Mouse (Mus musculus) midbrain, embryonic 10.5 days (tissue): ENCODE results near the gene Akap9. TPM values are rescaled to one million over a fixed set of nuclear protein-coding genes. Genes with fewer than 3 reads are reported as not detected.
"Not testable (repeated sequence)": the region's sequence is repeated elsewhere in the genome, so short reads cannot be mapped to it uniquely, and the experiment has no call there.

ENCODE experiments used
- DNase-seq: peaks from one replicate; pipeline ENCODE4 v3.0.0-alpha.2; 2017; ENCODE audit warnings: low spot score
- H3K27ac ChIP-seq: fragments of 300-500 bp; sonication (generic); replicated peaks from 2 replicates; pipeline ENCODE4 v1.5.1; 2016; ENCODE audit warnings: mild to moderate bottlenecking
- H3K27me3 ChIP-seq: fragments of 300-500 bp; sonication (generic); 2 replicates; pipeline ENCODE4 v1.6.1; 2016; ENCODE audit warnings: low read depth, mild to moderate bottlenecking; ENCODE audit not compliant: poor library complexity, severe bottlenecking
- H3K36me3 ChIP-seq: fragments of 300-500 bp; sonication (generic); 2 replicates; pipeline ENCODE4 v1.6.1; 2016; ENCODE audit warnings: mild to moderate bottlenecking, moderate library complexity
- H3K4me1 ChIP-seq: fragments of 300-500 bp; sonication (generic); 2 replicates; pipeline ENCODE4 v1.6.1; 2016
- H3K4me3 ChIP-seq: fragments of 300-500 bp; sonication (generic); 2 replicates; pipeline ENCODE4 v1.5.1; 2016; ENCODE audit warnings: mild to moderate bottlenecking, moderate library complexity
- H3K9me3 ChIP-seq: fragments of 300-500 bp; sonication (generic); replicated peaks from 2 replicates; pipeline ENCODE4 v1.6.1; 2016; ENCODE audit warnings: mild to moderate bottlenecking
- WGBS: fragments of 180-500 bp; shearing (Covaris S2); methylation state at CpG from one replicate; pipeline ENCODE4 v1.1.7; 2016; 5-methylcytosine and 5-hydroxymethylcytosine counted together
- polyA plus RNA-seq: library from polyadenylated mRNA; unstranded; fragments of >200 nt; fragmentation: Nextera tagmentation; extraction: Ambion mirVana; gene quantifications from 2 replicates; pipeline ENCODE4 v1.2.1, GENCODE M21; 2016

Akap9 gene
- polyA plus RNA-seq, 1 experiment from 2014 or later, result 128 TPM

- Histone ChIP-seq H3K36me3 (peaks cover 75% of the 10 kb centered on the region), H3K9me3 (no peaks in the 10 kb centered on the region), H3K4me1 (no peaks in the 10 kb centered on the region), H3K4me3 (no peak overlapping the region), H3K27me3 (no peaks in the 10 kb centered on the region), H3K27ac (no peak overlapping the region)
- 95% methylated on average over 8 of the region's 8 CpGs for WGBS
- no peak for DNase-seq
These were observed 48.3 kb downstream of the Akap9 start for GRCm38 (mm10) chr5:3976111-3976510.

- H3K27ac ChIP-seq, result no peak overlapping the region
- H3K36me3 ChIP-seq, result peaks cover 64% of the 10 kb centered on the region
- 95% methylated on average over 4 of the region's 4 CpGs for WGBS
- no peaks in the 10 kb centered on the region for H3K4me1 ChIP-seq
- DNase-seq, result no peak
- no peaks in the 10 kb centered on the region for H3K9me3 ChIP-seq
- H3K4me3 ChIP-seq, result no peak overlapping the region
- no peaks in the 10 kb centered on the region for H3K27me3 ChIP-seq
These were observed 50.0 kb downstream of the Akap9 start for GRCm38 (mm10) chr5:3977904-3978303.

DNA sequence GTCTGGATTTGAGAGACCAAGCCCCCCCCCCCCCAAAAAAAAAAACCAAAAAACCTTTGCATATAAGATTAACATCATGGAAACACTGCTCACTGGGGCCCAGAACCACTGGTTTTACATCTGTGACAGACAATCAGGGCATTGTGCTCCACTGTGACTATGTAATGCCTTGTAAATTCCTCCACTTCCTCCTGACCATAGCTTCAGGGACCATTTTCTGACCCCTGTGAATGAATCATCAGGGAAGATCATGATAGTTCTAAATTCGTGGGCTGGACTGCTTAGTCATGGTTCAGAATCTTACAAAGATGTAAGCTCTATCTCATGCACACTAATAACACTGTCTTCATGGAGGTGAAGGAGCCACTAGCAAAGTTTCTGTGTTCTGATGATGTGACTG lies 61.8 kb downstream of the Akap9 start:
- H3K4me1 ChIP-seq, result no peaks in the 10 kb centered on the region
- DNase-seq, result no peak
- no peaks in the 10 kb centered on the region for H3K9me3 ChIP-seq
- no peak overlapping the region for H3K4me3 ChIP-seq
- WGBS, result 85% methylated on average over 1 of the region's 1 CpGs
- no peak overlapping the region for H3K27ac ChIP-seq
- no peaks in the 10 kb centered on the region for H3K27me3 ChIP-seq
- H3K36me3 ChIP-seq, result peaks cover 52% of the 10 kb centered on the region

DNA sequence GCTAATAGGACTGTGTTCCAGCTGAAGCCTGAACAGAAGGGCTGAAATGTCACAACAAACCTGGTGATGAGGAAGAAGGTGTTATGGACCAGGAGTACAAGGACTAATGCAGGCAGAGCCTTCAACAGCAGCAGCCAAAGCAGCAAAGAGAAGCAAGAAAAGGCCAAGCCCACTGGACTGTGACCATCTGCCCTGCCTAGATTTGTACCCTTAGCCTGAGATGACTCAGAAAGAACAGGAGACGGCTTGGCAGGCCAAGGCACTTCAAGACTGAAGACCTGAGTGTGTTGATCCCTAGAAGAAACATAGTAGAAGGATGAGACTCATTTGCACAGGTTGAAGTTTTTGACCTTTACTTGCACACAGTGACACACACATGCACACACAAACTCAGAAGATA lies 62.6 kb downstream of the Akap9 start:
- Histone ChIP-seq H3K9me3 (no peaks in the 10 kb centered on the region), H3K27me3 (no peaks in the 10 kb centered on the region), H3K36me3 (peaks cover 52% of the 10 kb centered on the region), H3K4me1 (no peaks in the 10 kb centered on the region), H3K4me3 (no peak overlapping the region), H3K27ac (no peak overlapping the region)
- DNase-seq, result no peak
- 91% methylated on average over 1 of the region's 1 CpGs for WGBS

DNA sequence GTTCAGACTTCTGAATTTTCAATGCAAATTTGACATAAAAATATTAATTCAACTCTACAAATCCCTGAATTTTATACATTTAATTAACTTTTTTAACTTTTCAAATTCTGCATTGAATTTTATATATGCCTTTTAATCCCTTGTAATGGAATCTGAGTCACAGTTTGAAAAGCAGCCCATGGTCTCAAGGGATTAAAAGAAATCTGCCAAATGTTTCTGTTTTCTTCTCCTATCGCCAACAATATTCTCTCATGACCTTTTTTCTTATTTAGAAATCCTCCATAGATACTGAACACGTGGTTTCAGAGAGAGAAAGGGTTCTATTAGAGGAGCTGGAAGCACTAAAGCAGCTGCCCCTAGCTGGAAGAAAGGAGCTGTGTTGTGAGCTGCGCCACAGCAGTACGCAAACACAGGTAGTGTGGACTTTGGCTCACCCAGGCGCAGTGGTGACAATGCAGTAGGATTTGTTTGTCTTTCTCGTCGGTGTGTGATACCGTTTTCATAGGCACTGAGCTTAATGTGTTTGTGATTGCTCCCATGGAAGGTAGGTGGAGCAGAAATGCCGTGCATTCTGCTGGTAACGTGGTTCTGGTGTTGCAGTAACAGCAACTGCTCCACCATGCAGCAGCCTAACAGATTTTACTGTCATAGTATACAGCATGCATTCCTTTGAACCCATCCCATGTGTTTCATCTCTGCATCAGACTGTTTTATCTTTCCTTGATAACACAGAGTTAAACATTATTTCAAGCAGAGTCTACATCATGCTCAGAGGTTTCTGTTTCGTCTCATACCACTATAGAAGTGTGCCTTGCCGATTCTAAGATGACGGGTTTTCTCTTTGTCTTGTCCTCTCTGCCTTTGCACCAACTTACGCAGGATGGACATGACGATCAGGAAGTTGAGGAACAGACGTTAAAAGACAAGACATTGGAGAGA lies 76.9 kb downstream of the Akap9 start:
- Histone ChIP-seq H3K4me1 (no peaks in the 10 kb centered on the region), H3K36me3 (peaks cover 62% of the 10 kb centered on the region), H3K4me3 (no peak overlapping the region), H3K9me3 (no peaks in the 10 kb centered on the region), H3K27ac (no peak overlapping the region), H3K27me3 (no peaks in the 10 kb centered on the region)
- no peak for DNase-seq
- WGBS, result 92% methylated on average over 16 of the region's 16 CpGs

- no peaks in the 10 kb centered on the region for H3K4me1 ChIP-seq
- DNase-seq, result no peak
- H3K27me3 ChIP-seq, result no peaks in the 10 kb centered on the region
- H3K36me3 ChIP-seq, result peaks cover 67% of the 10 kb centered on the region
- H3K9me3 ChIP-seq, result no peaks in the 10 kb centered on the region
- H3K27ac ChIP-seq, result no peak overlapping the region
- no peak overlapping the region for H3K4me3 ChIP-seq
- WGBS, result 89% methylated on average over 3 of the region's 3 CpGs
These were observed 78.8 kb downstream of the Akap9 start for GRCm38 (mm10) chr5:4006606-4007005.

DNA sequence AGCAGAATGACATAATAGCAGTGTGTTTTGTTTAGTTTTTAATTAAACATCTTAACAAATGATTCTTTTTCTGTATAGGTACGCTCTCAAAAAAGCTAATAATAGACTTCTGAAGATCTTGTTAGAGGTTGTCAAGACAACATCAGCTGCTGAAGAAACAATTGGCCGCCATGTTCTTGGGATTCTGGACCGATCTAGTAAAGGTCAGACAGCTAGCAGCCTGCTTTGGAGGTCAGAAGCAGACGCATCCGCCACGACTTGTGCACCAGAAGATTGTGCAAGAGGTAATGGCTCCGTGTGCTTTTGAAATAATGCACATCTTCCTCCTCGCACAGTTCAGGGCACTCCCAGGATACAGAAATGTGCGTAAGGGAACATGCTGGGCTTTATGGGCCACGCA lies 80.4 kb downstream of the Akap9 start:
- H3K27ac ChIP-seq, result no peak overlapping the region
- 92% methylated on average over 10 of the region's 10 CpGs for WGBS
- no peaks in the 10 kb centered on the region for H3K4me1 ChIP-seq
- H3K9me3 ChIP-seq, result no peaks in the 10 kb centered on the region
- DNase-seq, result no peak
- H3K36me3 ChIP-seq, result peaks cover 78% of the 10 kb centered on the region
- H3K27me3 ChIP-seq, result no peaks in the 10 kb centered on the region
- no peak overlapping the region for H3K4me3 ChIP-seq

DNA sequence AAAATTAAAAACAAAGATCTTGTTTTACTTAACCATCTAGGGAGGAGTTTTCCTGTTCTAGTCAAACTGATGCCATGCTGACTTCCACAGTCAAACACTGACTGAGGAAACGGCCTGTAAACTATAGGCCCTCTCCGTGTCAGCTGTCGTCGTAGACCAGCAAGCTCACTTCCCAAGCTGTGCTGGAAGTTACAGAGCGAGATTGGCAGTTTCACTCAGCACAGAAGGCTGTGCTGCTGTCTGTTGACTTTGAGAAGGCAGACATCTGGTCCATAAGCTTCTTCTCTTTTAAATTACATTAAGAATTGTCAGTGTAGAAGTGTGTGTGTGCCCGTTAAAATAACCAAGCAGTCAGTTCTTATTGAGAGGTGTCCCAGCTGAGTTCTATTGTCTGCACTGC lies 81.7 kb downstream of the Akap9 start:
- no peak for DNase-seq
- H3K36me3 ChIP-seq, result peaks cover 82% of the 10 kb centered on the region
- WGBS, result 90% methylated on average over 6 of the region's 6 CpGs

DNA sequence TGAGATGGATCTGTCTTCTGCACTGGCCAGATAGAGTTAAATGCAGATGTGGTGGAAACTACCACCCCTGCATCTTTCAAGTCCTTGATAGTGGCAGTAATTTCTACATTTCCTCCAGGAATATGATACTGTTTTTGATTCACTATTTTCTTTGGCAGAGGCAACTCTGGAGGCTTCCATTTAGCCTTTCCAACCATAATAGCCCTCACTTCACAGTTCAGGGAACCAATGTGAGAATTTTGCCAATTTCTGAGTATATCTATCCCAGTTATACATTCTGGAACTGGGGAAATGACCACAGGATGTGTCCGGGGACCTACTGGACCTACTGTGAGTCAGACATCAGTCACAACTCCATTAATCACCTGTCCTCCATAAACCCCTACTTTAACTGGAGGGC lies 89.8 kb downstream of the Akap9 start:
- not testable (repeated sequence) for H3K9me3 ChIP-seq, H3K27me3 ChIP-seq, H3K4me3 ChIP-seq, H3K4me1 ChIP-seq, DNase-seq, H3K27ac ChIP-seq
- peaks cover 86% of the 10 kb centered on the region for H3K36me3 ChIP-seq
- WGBS, result 98% methylated on average over 1 of the region's 1 CpGs

More for the DNA sequence above, 81.7 kb downstream of the Akap9 start:
- Histone ChIP-seq H3K9me3 (no peaks in the 10 kb centered on the region), H3K27ac (no peak overlapping the region), H3K4me1 (no peaks in the 10 kb centered on the region), H3K27me3 (no peaks in the 10 kb centered on the region), H3K4me3 (no peak overlapping the region)

GRCm38 (mm10) chr5:4019377-4019776 lies 91.5 kb downstream of the Akap9 start:
- Histone ChIP-seq H3K4me1 (no peaks in the 10 kb centered on the region), H3K4me3 (no peak overlapping the region), H3K27ac (no peak overlapping the region), H3K27me3 (no peaks in the 10 kb centered on the region), H3K9me3 (no peaks in the 10 kb centered on the region), H3K36me3 (peaks cover 76% of the 10 kb centered on the region)
- no peak for DNase-seq
- WGBS, result 93% methylated on average over 4 of the region's 4 CpGs

DNA sequence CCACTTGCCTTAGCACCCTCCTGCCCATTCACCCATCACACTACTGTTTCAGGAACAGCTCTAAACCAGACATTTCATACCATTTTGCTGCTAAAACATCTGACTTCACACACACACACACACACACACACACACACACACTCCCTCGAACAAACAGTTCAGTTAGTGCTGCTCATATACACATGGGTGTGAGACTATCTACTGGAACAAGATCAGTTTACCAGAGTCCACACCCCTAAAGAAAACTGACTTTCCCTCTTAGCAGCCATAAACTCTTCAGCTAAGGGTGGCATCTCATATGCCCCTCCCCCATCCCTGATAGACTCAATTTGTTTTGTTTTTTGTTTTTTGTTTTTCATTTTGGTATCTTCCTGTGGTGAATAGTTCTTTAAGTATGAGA lies 92.2 kb downstream of the Akap9 start:
- no peak for DNase-seq
- Histone ChIP-seq H3K27ac (no peak overlapping the region), H3K4me3 (no peak overlapping the region), H3K27me3 (no peaks in the 10 kb centered on the region), H3K9me3 (no peaks in the 10 kb centered on the region), H3K36me3 (peaks cover 70% of the 10 kb centered on the region), H3K4me1 (no peaks in the 10 kb centered on the region)
- 96% methylated on average over 1 of the region's 1 CpGs for WGBS

GRCm38 (mm10) chr5:4023186-4023585 lies 95.3 kb downstream of the Akap9 start:
- 77% methylated on average over 13 of the region's 13 CpGs for WGBS
- Histone ChIP-seq H3K27ac (no peak overlapping the region), H3K4me1 (no peaks in the 10 kb centered on the region), H3K36me3 (peaks cover 42% of the 10 kb centered on the region), H3K9me3 (no peaks in the 10 kb centered on the region), H3K4me3 (no peak overlapping the region), H3K27me3 (no peaks in the 10 kb centered on the region)
- no peak for DNase-seq

- Histone ChIP-seq H3K9me3 (no peaks in the 10 kb centered on the region), H3K27ac (no peak overlapping the region), H3K4me3 (no peak overlapping the region), H3K27me3 (no peaks in the 10 kb centered on the region), H3K4me1 (no peaks in the 10 kb centered on the region), H3K36me3 (peaks cover 43% of the 10 kb centered on the region)
- no peak for DNase-seq
- 85% methylated on average over 16 of the region's 16 CpGs for WGBS
These were observed 96.2 kb downstream of the Akap9 start for GRCm38 (mm10) chr5:4023742-4024681.
